Mouse (Mus musculus): ENCODE data around the gene Syngr1.

- no peak for TF ChIP-seq NELFE (IDR thresholded peaks at IDR 0.05; ENCODE audit: low read depth, low read length)
- no peak for TF ChIP-seq UBTF (IDR thresholded peaks at IDR 0.05; ENCODE audit: borderline replicate concordance, insufficient read depth, low read depth, low read length)
- no peak for TF ChIP-seq POLR2A (IDR thresholded peaks at IDR 0.05; ENCODE audit: control insufficient read depth in 1 of 2, insufficient read depth in 1 of 2, low read depth in 1 of 2, low read length in 2 of 2, poor library complexity in 1 of 2)
- TF ChIP-seq CTCF (IDR thresholded peaks at IDR 0.05 in 2 of 3, conservative IDR thresholded peaks at IDR 0.05 in 1 of 3; ENCODE audit: control insufficient read depth in 1 of 3, insufficient read depth in 1 of 3, low read depth in 2 of 3, low read length in 3 of 3, poor library complexity in 1 of 3, severe bottlenecking in 1 of 3) = no peak
- no peak for TF ChIP-seq POLR2AphosphoS2 (IDR thresholded peaks at IDR 0.05; ENCODE audit: low read length)
- TF ChIP-seq NRF1 (IDR thresholded peaks at IDR 0.05; ENCODE audit: insufficient read depth, low read depth, low read length, poor library complexity, severe bottlenecking) = no peak
- TF ChIP-seq GATA1 (IDR thresholded peaks at IDR 0.05; ENCODE audit: low read depth, low read length) = no peak
- no peak for TF ChIP-seq USF1 (IDR thresholded peaks at IDR 0.05; ENCODE audit: low read depth, low read length)
- TF ChIP-seq MAX (IDR thresholded peaks at IDR 0.05; ENCODE audit: low read length) = no peak
- no peak for TF ChIP-seq TAL1 (IDR thresholded peaks at IDR 0.05; ENCODE audit: low read length)
- TF ChIP-seq HCFC1 (IDR thresholded peaks at IDR 0.05; ENCODE audit: low read depth, low read length) = no peak
- TF ChIP-seq TCF12 (IDR thresholded peaks at IDR 0.05; ENCODE audit: low read depth, low read length) = no peak
Measured at GRCm38 (mm10) chr15:80137945-80138791, 47.0 kb downstream of the Syngr1 start.

Measured in MEL (cell line).